Mouse (Mus musculus): ENCODE data around the gene Eya2.
"Not testable (repeated sequence)": the region's sequence is repeated elsewhere in the genome, so short reads cannot be mapped to it uniquely, and the experiment has no call there.

Eya2 gene

DNA sequence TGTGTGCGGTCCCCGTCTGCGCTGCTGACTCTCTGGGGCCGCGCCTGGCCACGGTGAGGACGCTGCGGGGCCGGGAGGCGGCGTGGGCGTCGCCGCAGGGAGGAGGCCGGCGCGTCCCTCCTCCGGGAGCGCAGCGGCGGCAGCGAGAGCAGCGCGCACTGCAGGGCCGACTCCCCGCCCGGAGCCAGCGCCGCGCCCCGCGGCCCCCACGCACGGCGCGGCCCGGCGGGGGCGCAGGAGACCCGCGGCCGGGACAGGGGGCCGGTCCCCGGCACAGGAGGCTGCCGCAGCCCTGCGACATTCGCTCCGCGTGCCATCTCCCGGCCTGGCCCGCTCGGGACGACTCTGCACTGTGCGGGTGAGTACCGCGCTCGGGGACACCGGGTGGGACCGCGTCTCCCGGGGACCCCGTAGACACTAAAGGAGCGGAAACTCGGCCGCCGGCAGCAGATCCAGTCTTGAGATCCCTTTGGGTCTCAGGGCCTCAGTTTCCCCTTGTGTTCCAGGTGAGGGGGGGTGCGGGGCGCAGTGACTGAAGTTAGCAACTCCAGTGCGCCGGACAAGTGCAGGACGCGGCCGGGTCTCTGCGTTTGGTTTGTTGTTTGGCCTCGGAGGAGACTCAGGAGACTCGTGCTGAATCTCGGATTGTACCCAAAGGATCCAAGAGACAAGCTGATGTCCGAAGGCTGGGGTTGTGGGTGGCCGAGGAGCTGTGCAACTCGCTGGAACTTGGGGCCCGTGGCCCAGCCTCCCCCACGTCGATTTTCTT lies at the start of gene Eya2:
TSS of gene Eya2 (plus strand) at position 126 of the 769 bp plus-strand sequence.
- DNase-seq (ENCODE audit: low spot score), result no peak

DNA sequence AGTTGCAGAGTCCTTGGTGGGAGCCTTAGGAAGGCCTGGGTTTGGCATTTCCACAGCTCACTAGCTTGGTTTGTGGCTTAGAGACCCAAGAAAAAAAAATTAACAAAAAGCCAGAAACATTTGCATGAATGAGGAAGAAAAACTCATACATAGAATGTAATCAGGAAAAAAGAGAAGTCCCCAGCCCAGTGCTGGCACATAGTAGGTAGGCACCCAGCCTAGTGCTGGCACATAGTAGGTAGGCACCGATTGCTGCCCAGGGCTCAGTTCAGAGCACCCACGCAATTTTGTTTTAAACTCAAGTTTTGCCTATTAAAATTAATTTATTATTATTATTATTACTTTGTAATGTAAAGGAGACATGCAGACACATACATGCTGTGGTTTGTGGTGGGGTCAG lies 49.1 kb upstream of the Eya2 start:
- no peak for DNase-seq (ENCODE audit: low spot score)

DNA sequence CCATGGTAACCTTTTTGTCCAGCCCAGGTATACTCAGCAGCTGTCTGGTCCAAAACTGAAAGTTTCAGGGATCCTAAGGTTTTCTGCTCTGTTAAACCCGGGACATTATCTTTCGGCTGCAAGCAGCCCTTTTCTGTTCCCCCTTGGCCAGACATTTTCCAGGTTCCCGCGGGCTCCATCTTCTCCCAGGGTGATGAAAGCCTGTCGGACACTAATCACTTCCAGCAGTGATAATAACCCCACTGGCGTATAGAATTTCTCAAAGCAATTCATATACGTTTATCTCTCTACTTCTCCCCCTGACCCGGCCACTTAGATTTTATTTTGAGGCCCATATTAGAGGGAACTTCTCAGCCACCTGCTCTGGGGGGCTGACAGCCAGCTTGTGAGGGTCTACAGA lies 48.5 kb upstream of the Eya2 start:
- no peak for DNase-seq (ENCODE audit: low spot score)

- peak; percentile 29 for DNase-seq (ENCODE audit: low spot score)
Observed at GRCm38 (mm10) chr2:165547410-165547809, 47.4 kb upstream of the Eya2 start.

DNA sequence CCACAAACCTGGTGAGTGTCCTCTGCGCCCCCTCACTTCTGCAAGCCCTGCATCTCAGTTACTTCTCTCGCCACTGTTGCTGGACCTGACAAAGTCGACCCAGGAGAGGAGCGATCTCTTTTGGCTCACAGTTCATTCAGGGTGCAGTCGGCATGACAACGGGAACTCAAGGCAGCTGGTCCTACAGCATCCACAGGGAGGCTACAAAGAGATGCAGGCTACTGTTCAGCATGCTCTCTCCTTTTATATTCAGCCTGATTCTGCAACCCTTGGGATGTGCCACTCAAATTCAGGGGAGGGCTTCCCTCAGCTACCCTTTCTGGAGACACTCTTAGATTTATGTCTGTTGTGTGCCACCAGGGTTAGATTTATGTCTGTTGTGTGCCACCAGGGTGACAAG lies 46.2 kb upstream of the Eya2 start:
- DNase-seq (ENCODE audit: low spot score), result no peak

DNA sequence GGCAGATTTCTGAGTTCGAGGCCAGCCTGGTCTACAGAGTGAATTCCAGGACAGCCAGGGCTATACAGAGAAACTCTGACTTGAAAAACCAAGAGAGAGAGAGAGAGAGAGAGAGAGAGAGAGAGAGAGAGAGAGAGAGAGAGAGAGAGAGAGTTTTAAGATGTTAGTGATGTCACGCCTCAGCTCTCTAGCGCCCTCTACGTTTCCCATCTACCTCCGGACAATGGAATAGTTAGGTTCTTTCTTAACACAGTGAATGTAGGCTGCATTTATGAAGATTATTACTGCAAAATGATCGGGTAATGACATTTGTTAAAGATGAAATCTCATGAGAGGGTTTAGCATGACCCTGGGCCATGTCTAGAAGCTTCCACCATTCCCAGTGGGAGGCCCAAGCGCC lies 44.4 kb upstream of the Eya2 start:
- not testable (repeated sequence) for DNase-seq (ENCODE audit: low spot score)

GRCm38 (mm10) chr2:165554066-165554465 lies 40.8 kb upstream of the Eya2 start:
- DNase-seq (ENCODE audit: low spot score), result no peak

- no peak for DNase-seq (ENCODE audit: low spot score)
Observed at GRCm38 (mm10) chr2:165557278-165557677, 37.6 kb upstream of the Eya2 start.

GRCm38 (mm10) chr2:165558916-165559315 lies 35.9 kb upstream of the Eya2 start:
- no peak for DNase-seq (ENCODE audit: low spot score)

DNA sequence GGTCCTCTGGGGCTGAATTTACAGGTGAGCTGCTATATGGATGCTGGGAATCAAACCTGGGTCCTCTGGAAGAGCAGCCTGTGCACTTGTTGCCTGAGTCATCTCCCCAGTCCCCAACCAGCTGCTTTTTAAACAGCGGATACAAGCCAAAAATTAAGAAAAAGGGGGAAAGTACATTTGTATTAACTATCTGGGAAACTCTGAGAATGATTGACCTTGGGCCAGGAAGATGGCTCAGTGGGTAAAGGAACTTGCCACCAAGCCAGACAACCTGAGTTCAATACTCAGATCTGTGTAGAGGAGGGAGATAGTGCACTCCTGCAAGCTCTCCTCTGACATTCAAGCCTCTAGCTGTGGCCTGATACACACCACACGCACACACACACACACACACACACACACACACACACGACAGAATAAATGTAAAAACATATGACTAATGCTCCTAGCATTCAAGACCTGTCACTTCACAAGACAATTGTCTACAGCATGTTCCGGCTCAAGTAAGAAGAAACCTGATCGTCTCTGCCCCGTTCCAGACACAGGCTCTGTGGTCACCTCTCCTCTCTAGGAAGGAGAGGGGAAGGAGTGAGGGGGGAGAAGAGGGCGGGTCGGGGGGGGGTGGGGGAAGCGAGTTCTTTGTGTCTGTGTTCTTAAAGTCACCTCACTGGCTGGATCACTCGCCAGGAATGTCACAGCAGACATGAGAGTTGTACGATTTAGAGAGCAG lies 35.2 kb upstream of the Eya2 start:
- no peak for DNase-seq (ENCODE audit: low spot score)

- DNase-seq (ENCODE audit: low spot score), result no peak
Observed at GRCm38 (mm10) chr2:165561861-165562260, 33.0 kb upstream of the Eya2 start.

- no peak for DNase-seq (ENCODE audit: low spot score)
Observed at GRCm38 (mm10) chr2:165563298-165564058, 31.4 kb upstream of the Eya2 start.

GRCm38 (mm10) chr2:165564101-165564500 lies 30.7 kb upstream of the Eya2 start:
- no peak for DNase-seq (ENCODE audit: low spot score)

DNA sequence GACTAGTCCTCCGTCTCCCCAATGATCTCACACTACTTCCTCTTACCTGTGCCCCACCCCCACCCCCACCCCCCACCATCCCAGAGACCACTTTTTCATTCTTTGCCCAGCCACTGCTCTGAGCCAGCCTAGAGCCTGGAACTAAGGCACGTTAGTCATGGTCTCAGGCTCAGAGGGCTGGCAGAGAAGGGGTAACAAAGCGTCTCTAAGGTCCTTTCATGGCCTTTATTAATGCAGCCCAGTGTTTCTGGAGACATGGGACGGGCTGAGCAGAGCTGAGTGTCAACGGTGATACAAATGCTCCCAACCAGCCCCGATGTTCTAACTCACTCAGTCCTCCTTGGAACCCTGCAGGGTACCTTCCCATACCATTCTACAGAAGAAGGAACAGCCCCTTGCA lies 30.2 kb upstream of the Eya2 start:
- DNase-seq (ENCODE audit: low spot score), result no peak

DNA sequence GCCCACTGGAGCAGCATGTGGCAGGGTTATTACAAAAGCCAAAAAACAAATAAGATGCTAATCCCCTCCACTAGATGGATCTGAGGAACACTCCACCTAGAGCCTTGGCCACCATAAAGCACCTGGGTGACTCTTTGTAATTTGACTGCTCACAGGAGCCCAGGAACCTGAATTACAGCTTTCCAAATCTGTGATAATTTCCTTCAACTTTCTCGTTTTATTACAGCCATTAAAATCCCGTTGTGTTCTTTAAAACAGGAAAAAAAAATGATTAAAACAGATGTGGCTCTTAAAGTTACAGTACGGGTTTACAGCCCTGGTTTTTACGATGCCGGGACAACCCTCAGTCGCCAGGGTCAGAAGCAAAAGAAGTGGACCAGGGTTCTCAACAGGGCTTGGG lies 27.9 kb upstream of the Eya2 start:
- no peak for DNase-seq (ENCODE audit: low spot score)

DNA sequence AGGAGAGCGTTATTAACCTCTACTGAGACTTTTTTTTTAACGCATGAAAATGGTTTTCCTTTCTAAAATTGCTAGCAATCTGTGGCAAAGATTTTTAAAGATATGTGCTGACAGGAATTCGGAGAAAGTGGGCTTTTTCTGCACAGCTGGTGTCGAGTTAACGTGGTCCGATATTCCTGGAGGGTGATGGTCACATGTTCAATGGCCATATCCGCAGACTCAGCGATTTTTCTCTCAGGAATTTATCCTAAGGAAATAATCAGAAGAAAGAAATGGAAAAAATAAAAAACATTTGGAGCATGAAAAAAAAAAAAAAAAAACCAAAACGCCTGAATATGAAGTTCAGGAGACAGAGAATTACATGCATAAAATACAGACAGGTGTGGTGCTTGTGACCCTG lies 27.0 kb upstream of the Eya2 start:
- no peak for DNase-seq (ENCODE audit: low spot score)

GRCm38 (mm10) chr2:165568911-165569310 lies 25.9 kb upstream of the Eya2 start:
- no peak for DNase-seq (ENCODE audit: low spot score)

GRCm38 (mm10) chr2:165571216-165571778 lies 23.5 kb upstream of the Eya2 start:
- no peak for DNase-seq (ENCODE audit: low spot score)

GRCm38 (mm10) chr2:165583044-165583443 lies 11.8 kb upstream of the Eya2 start:
- DNase-seq (ENCODE audit: low spot score), result no peak

DNA sequence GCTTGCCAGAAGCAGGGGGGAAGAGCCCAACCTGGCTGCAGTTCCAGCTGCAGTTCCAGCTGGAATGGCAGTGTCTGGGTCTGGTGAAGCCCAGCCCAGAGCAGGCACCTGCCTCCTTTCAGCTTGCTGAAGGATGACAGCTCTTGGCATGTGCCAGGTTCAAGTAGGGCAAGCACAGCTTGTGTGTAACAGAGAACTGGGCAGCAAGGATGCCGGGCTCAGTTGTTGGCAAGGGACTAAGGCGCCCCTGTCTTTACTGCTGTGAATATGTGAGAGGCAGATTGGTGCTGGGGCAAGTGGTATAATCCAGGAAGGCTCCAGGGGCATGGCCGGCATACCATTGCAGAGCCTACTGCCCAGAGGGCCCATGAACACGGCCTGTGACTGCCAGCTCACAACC lies 11.3 kb upstream of the Eya2 start:
- no peak for DNase-seq (ENCODE audit: low spot score)

- no peak for DNase-seq (ENCODE audit: low spot score)
Observed at GRCm38 (mm10) chr2:165584563-165584962, 10.3 kb upstream of the Eya2 start.

GRCm38 (mm10) chr2:165590742-165591141 lies 4.1 kb upstream of the Eya2 start:
- no peak for DNase-seq (ENCODE audit: low spot score)

- peak; percentile 0 for DNase-seq (ENCODE audit: low spot score)
Observed at GRCm38 (mm10) chr2:165593763-165594162, 1.1 kb upstream of the Eya2 start.
